Mouse (Mus musculus) neural tube, postnatal 0 days (tissue): Measurements from ENCODE around the gene Card19. TPM values are rescaled to one million over a fixed set of nuclear protein-coding genes. Genes with fewer than 3 reads are reported as not detected.

Experiments used
- polyA plus RNA-seq: library from polyadenylated mRNA; unstranded; fragments of >200 nt; fragmentation: Nextera tagmentation; extraction: Ambion mirVana; gene quantifications from 2 replicates; pipeline ENCODE4 v1.2.1, GENCODE M21; 2015

The Card19 gene
- polyA plus RNA-seq: 48.5 and 64.9 TPM in 2 replicates

DNA sequence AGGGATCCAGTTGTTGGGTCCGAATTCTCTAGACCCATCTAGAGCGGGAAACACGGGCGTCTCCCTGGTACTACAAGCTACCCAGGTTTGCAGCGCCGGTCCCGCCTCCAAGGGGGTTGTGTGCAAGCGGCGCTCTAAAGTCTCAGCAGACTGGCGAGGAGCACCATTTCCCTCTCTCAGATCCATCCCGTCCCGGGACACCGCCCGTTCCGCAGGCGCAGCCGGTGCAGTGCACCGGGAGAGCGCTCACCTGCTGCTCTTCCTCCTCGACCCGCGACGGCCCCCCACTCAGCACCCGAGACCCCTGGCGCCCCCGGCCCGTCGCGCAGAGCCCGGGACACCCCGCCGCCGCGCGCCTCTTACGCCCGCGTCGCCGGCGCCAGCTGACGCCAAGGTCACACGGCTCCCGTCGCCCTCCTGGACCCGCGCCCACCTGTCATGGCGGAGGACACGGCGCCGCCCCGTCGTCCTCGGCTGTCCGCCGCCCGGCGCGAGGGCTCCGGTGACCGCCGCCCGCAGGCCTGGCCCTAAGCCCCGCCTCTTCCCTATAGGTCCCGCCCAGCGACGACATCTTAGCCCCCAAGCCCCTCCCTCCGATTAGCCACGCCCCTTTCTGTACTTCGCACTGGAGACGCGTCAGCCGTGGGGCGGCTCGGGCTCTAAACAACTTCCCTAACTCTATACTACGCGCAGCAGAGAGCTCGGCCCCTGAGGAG is at the start of gene Card19:
TSS of gene Card19 (minus strand) at position 534 of the 716 bp plus-strand sequence.

DNA sequence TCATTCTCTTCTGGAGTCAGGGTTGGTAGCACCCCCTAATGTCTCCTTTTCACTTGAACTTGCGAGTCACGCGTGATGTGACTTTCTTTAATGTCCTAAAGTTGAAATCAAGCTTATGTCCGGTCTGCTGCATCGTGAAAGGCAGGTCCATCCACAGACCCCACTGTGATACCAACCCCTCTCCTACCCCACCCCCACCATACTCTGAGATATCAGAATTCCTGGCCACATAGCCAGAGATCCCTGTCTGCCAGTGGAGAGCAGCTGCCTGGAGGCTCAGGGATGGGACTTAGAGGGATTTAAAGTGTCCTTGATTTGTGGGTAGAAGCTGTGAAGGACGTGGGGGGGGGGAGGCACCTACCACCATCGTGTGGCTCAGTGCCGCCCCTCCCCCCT is 32.6 kb upstream of the Card19 start, which contains the start of gene Susd3:
TSS of gene Susd3 (minus strand) at position 240 of the 396 bp plus-strand sequence.

DNA sequence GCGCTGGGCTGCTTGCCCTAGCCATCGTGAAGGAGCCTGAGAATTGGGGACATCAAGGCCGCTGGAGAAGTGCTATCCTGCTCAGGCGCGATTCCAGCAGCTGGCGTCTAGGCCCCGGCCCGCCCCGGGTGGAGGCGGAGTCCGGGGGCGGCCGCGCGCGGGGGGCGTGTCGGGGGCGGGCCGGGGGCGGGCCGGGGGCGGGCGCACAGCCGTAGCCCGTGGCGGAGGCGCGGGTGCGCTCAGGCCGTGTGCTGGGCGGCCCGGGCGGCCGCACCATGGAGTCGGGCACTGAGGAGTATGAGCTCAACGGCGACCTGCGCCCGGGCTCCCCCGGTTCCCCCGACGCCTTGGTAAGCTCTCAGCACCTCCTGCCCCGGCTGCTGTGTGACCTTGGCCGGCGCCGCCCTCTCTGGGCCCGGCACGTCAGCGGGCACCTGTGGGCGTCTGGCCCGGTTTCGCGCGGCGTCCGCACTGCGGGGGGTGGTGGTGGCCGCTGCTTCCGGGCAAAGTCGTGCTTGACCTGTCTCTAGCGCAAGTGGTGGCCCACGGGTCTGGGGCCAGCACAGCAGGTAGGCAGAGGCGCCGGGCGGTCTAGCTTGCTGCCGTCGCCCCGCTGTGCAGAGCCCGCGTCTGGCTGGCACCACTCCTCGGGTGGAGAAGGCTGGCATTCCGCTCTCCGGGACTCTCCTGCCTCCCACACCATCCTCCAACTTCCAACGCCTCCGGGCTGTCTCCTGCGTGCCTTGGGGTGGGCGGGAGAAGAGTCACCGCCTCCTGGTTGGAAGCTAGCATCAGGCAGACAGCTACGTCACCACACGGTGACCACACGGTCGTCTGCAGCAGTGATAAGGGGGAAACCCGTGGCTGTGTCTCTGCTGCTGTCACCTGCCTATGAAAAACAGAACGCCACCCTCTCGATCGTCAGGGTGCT is 28.3 kb downstream of the Card19 start, which contains the start of gene Ninj1:
TSS of gene Ninj1 (plus strand) at position 198 of the 931 bp plus-strand sequence.

Other genes starting within 250 kb of the Card19 start
- 11.5 and 12.5 TPM in 2 replicates for gene Fam120a, start 248.0 kb downstream of the Card19 start, polyA plus RNA-seq
- 16.1 and 20.2 TPM in 2 replicates for gene Wnk2, start 68.0 kb downstream of the Card19 start, polyA plus RNA-seq
- 65.9 and 76.6 TPM in 2 replicates for gene Ninj1, start 28.6 kb downstream of the Card19 start, polyA plus RNA-seq
- 1.2 and 2.2 TPM in 2 replicates for gene Susd3, start 32.7 kb upstream of the Card19 start, polyA plus RNA-seq
- gene Fgd3, start 104.3 kb upstream of the Card19 start, polyA plus RNA-seq: 1.6 and 1.7 TPM in 2 replicates
- gene Bicd2, start 125.5 kb upstream of the Card19 start, polyA plus RNA-seq: 23.9 and 26.0 TPM in 2 replicates
- gene Ippk, start 205.2 kb upstream of the Card19 start, polyA plus RNA-seq: 11.2 and 11.6 TPM in 2 replicates